Comparison of ENCODE assay signal across 26 mouse cellular contexts in genomic region chr16:59509830-59510229, GRCm38 (mm10).
"Had no signal": no experiment of that assay in that cellular context is flagged by ENCODE, and none has a peak within 500 bp of the region (broad histone marks: within the 10 kb centered on the region; RNA-seq: fewer than 3 reads in every experiment).

No protein-coding gene starts in this region.

- ATAC-seq: forebrain, embryonic 13.5 days; forebrain, embryonic 14.5 days; forebrain, embryonic 15.5 days; forebrain, embryonic 16.5 days; forebrain, postnatal 0 days had no signal

- H3K9me3 ChIP-seq: embryonic facial prominence, embryonic 10.5 days; embryonic facial prominence, embryonic 12.5 days; embryonic facial prominence, embryonic 13.5 days; embryonic facial prominence, embryonic 15.5 days; forebrain, embryonic 10.5 days; forebrain, embryonic 12.5 days; forebrain, embryonic 13.5 days; forebrain, embryonic 15.5 days had no signal

- H3K27me3 ChIP-seq: embryonic facial prominence, embryonic 12.5 days; embryonic facial prominence, embryonic 13.5 days; embryonic facial prominence, embryonic 15.5 days; forebrain, embryonic 12.5 days; forebrain, embryonic 13.5 days; forebrain, embryonic 15.5 days had no signal

- H3K4me1 ChIP-seq: embryonic facial prominence, embryonic 10.5 days; embryonic facial prominence, embryonic 12.5 days; embryonic facial prominence, embryonic 13.5 days; embryonic facial prominence, embryonic 15.5 days; forebrain, embryonic 10.5 days; forebrain, embryonic 12.5 days; forebrain, embryonic 13.5 days; forebrain, embryonic 15.5 days had no signal

- DNase-seq: cerebellum, adult 9-10 months; cerebellum, adult 9-11 months; cerebellum, postnatal 10 days; cerebellum, postnatal 14 days; cerebellum, postnatal 25 days; cerebellum, postnatal 36 days; embryo, embryonic 11 days; forebrain, postnatal 0 days; gastrocnemius, postnatal 10 days; gastrocnemius, postnatal 14 days; gastrocnemius, postnatal 36 days; heart, adult 11 months; heart, adult 18-20 months; heart, adult 2 months had no signal

- H3K27ac ChIP-seq: embryonic facial prominence, embryonic 10.5 days; embryonic facial prominence, embryonic 12.5 days; embryonic facial prominence, embryonic 13.5 days; embryonic facial prominence, embryonic 15.5 days; forebrain, embryonic 10.5 days; forebrain, embryonic 12.5 days; forebrain, embryonic 13.5 days; forebrain, embryonic 15.5 days; heart, adult 2 months had no signal

- H3K36me3 ChIP-seq: forebrain, embryonic 10.5 days; forebrain, embryonic 12.5 days; forebrain, embryonic 15.5 days had no signal

- H3K4me3 ChIP-seq: embryonic facial prominence, embryonic 10.5 days; embryonic facial prominence, embryonic 12.5 days; embryonic facial prominence, embryonic 13.5 days; embryonic facial prominence, embryonic 15.5 days; erythroblast, embryonic 14.5 days; forebrain, embryonic 10.5 days; forebrain, embryonic 12.5 days; forebrain, embryonic 13.5 days; forebrain, embryonic 15.5 days; heart, adult 2 months had no signal

- H3K4me2 ChIP-seq: embryonic facial prominence, embryonic 12.5 days; embryonic facial prominence, embryonic 13.5 days; embryonic facial prominence, embryonic 15.5 days; forebrain, embryonic 12.5 days; forebrain, embryonic 13.5 days; forebrain, embryonic 15.5 days; heart, embryonic 11.5 days had no signal

- H3K9ac ChIP-seq: embryonic facial prominence, embryonic 12.5 days; embryonic facial prominence, embryonic 13.5 days; embryonic facial prominence, embryonic 15.5 days; forebrain, embryonic 12.5 days; forebrain, embryonic 13.5 days; forebrain, embryonic 15.5 days; forebrain, postnatal 0 days had no signal
